In genomic region chr11:85640659-85641058, GRCm38 (mm10) we compare ENCODE assay signal across 7 mouse cellular contexts.
DNase-seq lines count a peak whose midpoint lies in the region; ATAC-seq and TF ChIP-seq lines count a peak whose summit lies in the region.

No protein-coding gene starts in this region.

- H3K4me2 ChIP-seq in hindbrain, embryonic 12.5 days (replicated peaks): peak overlapping the region; percentile 39
- H3K4me2 ChIP-seq in midbrain, embryonic 14.5 days (ENCODE audit: low read length): peak overlapping the region; percentile 42

- TF ChIP-seq POLR2A in brain, embryonic 14.5 days (IDR thresholded peaks at IDR 0.05; ENCODE audit: borderline replicate concordance, extremely low read depth, insufficient read depth, insufficient read length, poor library complexity, severe bottlenecking): no peak

- H3K36me3 ChIP-seq in hindbrain, embryonic 12.5 days: no peaks in the 10 kb centered on the region
- no peaks in the 10 kb centered on the region for H3K36me3 ChIP-seq in midbrain, embryonic 14.5 days (ENCODE audit: control insufficient read depth, insufficient read depth, low read length)

- TF ChIP-seq CTCF in brain, embryonic 14.5 days (IDR thresholded peaks at IDR 0.05; ENCODE audit: borderline replicate concordance, extremely low read depth, insufficient read depth, insufficient read length): no peak

- H3K9me3 ChIP-seq in hindbrain, embryonic 12.5 days (replicated peaks): no peaks in the 10 kb centered on the region
- no peaks in the 10 kb centered on the region for H3K9me3 ChIP-seq in midbrain, embryonic 14.5 days (ENCODE audit: control insufficient read depth, low read length)

- 0 out of 2 replicates have a peak overlapping the region, but pooled peaks have one; percentile 2 for H3K4me3 ChIP-seq in hindbrain, embryonic 12.5 days
- H3K4me3 ChIP-seq in midbrain, embryonic 14.5 days (replicated peaks; ENCODE audit: low read depth, low read length): no peak overlapping the region

- peak overlapping the region; percentile 75 for H3K27ac ChIP-seq in hindbrain, embryonic 12.5 days
- H3K27ac ChIP-seq in midbrain, embryonic 14.5 days (replicated peaks; ENCODE audit: low read depth, low read length): 0 out of 2 replicates have a peak overlapping the region, but pooled peaks have one; percentile 15

- WGBS in hindbrain, embryonic 12.5 days: 31% methylated on average over 5 of the region's 5 CpGs
- 18% methylated on average over 5 of the region's 5 CpGs for WGBS in midbrain, embryonic 14.5 days

- H3K4me1 ChIP-seq in hindbrain, embryonic 12.5 days: peaks cover 38% of the 10 kb centered on the region
- H3K4me1 ChIP-seq in midbrain, embryonic 14.5 days (ENCODE audit: control insufficient read depth, insufficient read depth, low read length): peaks cover 18% of the 10 kb centered on the region; the same call in 1 of the 2 replicates

- ATAC-seq in hindbrain, embryonic 12.5 days (ENCODE audit: low FRiP score): 0 out of 2 replicates have a peak, but pooled peaks have one; percentile 54
- no peak for ATAC-seq in midbrain, embryonic 14.5 days (ENCODE audit: low FRiP score, low TSS enrichment)

- H3K27me3 ChIP-seq in hindbrain, embryonic 12.5 days: no peaks in the 10 kb centered on the region
- no peaks in the 10 kb centered on the region for H3K27me3 ChIP-seq in midbrain, embryonic 14.5 days (ENCODE audit: control insufficient read depth, insufficient read depth, low read length)

- peak; percentile 18 to 34 for DNase-seq in layer of hippocampus, postnatal 14 days (ENCODE audit: low spot score in 2 of 2)
- DNase-seq in layer of hippocampus, postnatal 10 days (ENCODE audit: low spot score in 2 of 2): no peak
- DNase-seq in brain, embryonic 14.5 days (ENCODE audit: low read depth): peak; percentile 79
- DNase-seq in midbrain, embryonic 14.5 days: peak; percentile 57
- no peak for DNase-seq in yolk sac, embryonic 10.5 days (ENCODE audit: low spot score)
- DNase-seq in cerebellum, adult 8-10 months: no peak

- no peak overlapping the region for H3K9ac ChIP-seq in hindbrain, embryonic 12.5 days
- H3K9ac ChIP-seq in midbrain, embryonic 14.5 days (replicated peaks; ENCODE audit: low read length): no peak overlapping the region

Comparison
In these comparisons a context has a peak if more than half of its experiments do, and no peak if none do; other contexts are left out.
1. DNase-seq: peak in layer of hippocampus, postnatal 14 days (2 of 2), brain, embryonic 14.5 days (single experiment) and midbrain, embryonic 14.5 days (single experiment); none in layer of hippocampus, postnatal 10 days (0 of 2), yolk sac, embryonic 10.5 days (single experiment) and cerebellum, adult 8-10 months (single experiment).